Mouse (Mus musculus): Measurements from ENCODE around the gene Rcan3. TPM values are rescaled to one million over a fixed set of nuclear protein-coding genes. Genes with fewer than 3 reads are reported as not detected.

Gene Rcan3
- 10 to 100 TPM; 18.0 to 23.0 TPM for total RNA-seq (2021)
- long read RNA-seq, experiment 1, full-length matches to known transcripts = 2 of 8 reads
- long read RNA-seq, experiment 1, partial matches to known transcripts = 4 of 8 reads
- long read RNA-seq, experiment 1, other reads (novel, unspliced or antisense) = 2 of 8 reads
- long read RNA-seq, experiment 2, full-length matches to known transcripts = 3 of 8 reads
- long read RNA-seq, experiment 2, partial matches to known transcripts = 3 of 8 reads
- long read RNA-seq, experiment 2, other reads (novel, unspliced or antisense) = 2 of 8 reads

DNA sequence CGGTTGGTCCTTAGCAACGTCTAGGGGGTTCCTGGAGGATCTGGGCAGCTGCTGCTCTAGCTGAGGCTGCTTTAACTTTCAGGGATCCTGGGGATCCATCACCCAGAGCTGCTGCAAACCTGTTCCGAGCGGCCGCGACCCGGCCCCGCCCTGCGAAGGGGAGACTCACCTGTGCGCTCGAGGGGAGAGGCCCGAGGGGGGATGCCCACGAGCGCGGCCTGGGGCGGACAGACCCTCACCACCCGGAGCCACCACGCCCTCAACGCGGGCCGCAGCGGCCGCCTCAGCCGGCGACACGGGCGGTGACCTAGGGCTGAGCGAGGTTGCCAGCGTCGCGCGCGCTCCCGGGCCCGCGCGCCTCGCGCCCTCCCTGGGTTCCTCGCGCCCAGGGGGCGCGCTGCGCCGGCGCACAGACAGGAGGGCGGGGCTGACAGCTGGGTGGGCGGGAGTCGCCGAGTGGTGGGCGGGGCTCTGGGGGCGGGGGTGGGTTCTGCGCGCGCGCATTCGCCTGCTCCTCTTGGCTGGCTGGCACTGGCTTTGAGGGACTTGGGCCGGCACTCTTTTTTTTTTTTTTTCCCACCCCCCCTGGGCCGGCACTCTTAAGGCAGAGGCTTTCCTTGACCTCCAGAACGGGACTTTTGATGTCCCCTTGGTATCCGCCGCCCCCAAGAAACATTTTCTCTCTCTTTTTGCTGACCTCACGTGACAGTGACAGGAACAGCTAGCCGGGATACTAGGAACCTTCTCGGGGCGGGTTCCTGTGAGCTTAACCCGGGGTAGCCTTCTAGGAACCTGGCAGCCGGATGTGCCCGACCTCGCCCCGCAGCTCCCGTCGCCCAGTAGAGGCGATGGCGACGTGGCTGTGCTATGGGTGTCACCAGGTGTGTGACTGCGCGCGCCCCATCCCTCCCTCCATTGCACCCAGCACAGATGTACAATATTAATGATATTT is at the start of gene Rcan3:
Gene Rcan3, minus strand, starts transcription at position 411 of the 952 bp plus-strand sequence.
- DNase-seq = peak; percentile 91

DNA sequence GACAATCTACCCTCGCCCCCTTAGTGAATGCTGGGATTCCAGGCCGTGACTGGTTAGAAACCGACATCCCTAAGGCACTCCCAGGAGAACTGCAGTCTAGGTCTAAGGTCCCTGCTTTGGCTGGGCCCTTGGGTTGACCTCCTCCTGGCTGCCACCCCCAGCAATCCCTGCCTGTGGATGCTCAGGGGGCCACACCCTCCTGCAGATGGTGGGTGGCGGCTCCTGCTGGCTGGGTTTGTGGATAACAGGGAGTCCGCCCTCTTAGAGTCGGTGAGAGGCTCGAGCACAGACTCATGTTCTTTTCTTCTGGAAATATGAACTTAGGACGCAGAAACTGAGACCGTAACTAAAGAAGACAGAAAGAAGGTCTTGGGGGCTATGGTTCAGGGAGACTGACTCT is 46.7 kb upstream of the Rcan3 start:
- no peak for DNase-seq

DNA sequence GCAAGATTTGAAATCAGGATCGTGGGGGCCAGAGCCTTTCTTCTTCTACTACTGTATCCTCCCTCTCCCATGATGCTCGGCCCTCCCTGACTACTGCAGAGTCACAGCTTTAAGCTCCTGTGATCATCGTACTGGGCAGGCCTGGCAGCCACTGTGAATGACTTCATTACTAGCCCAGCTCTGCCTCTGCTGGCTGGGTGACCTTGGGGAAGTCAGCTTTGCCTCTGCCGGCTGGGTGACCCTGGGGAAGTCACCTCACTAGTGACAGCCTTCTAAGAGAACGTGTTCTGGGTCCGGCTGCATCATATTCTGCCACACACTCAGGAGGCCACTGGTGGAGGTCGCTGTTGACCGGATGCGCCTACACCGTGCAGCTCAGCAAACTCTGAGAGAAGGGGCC is 44.2 kb upstream of the Rcan3 start:
- peak; percentile 17 for DNase-seq

DNA sequence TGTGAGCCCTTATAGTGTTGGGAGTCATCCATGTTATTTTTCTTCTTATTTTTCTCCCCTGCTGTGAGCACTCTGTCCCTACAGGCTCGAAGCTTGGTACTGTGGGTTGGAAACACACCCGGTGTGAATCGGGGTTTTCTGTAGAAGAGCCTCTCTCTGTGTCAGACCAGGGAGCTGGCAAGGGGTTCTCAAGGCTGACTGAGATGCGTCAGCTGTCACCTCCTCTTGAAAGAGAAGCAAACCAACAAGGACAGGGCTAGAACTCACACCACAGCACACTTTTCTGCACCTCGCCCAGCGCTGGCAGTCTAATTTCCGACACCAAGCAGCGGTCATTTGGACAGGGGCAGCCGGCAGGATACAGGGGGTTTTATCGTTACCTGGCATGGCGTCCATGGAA is 29.8 kb upstream of the Rcan3 start:
- peak; percentile 31 for DNase-seq

DNA sequence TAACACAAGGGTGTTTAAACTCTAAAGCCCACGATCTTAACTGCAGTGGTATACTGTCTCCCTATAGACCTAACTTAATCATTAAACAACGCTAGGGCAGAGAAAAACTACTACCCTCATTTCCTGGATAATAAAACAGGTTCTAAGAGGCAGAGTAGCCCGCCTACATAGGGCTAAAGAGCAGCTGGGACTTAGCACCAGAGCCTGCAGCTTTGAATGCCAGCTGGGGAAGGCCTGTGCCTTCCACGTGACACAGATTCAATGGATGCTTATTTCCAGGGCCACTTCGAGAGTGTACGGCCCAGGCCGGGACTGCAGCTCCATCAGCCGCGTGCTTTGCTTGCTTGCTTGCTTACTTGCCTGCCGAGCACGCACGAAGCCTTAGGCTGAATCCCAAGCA is 19.9 kb upstream of the Rcan3 start:
- DNase-seq = no peak

DNA sequence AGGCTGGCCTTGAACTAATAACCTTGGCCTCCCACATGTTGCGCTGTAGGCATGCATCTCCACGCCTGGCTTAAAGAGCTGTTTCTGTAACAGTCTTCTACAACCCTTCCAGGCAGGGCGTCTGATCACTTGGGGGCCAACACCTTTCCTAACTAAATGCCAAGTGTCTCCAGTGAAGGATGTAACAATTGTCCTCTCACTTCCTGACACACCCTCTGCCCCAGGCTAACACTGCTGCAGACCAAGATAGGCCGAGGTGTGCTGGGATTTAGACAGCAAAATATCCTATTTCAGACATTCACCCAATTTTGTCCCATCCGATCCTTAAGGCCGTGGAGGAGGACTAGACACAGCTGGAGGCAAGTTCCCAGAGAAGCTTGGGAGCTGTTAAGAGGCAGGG is 19.5 kb upstream of the Rcan3 start:
- no peak for DNase-seq

DNA sequence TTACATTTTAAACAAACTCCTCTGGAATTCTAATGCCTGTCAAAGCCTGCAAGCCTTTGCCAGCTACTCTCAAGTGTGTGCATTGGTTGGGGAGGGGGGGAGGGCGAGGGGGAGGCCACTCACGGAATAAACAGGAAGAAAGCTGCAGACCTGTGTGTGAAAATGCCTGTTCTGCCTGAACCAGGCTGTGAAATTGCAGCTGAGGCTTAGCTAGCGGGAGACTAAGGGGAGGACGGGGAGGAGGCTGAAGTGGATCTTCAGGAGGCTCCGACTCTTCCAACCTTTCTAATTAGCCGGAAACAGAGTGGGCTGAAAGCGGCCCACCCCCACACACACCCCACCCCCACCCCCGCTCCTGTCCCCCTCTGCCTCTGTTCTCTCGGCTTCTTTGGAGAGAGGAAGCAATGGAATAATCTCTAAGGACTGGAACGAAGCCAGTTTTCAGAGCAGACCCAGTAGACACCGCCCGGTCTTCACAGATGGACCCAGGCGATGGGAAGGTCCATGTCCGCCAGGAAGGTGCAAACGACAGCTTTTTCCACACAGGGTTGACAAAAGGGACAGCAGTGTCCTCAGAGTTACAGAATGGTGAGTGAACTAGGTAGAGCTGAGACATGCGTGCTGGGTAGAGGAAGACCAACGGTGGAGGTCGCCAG is 17.8 kb upstream of the Rcan3 start:
- DNase-seq = no peak

DNA sequence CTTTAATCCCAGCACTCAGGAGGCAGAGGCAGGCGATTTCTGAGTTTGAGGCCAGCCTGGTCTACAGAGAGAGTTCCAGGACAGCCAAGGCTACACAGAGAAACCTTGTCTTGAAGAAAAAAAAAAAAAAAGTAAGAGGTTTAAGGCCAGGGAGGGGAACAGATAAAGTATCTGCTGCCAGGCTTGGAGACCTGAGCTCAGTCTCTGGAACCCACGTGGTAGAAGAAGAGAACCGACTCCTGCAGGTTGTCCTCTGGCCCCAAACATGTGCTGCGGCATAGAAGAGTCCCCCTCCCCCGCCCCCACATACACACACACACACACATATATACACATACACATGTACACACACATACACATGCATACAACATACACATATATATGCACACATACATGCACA is 8.8 kb upstream of the Rcan3 start:
- DNase-seq = no peak

DNA sequence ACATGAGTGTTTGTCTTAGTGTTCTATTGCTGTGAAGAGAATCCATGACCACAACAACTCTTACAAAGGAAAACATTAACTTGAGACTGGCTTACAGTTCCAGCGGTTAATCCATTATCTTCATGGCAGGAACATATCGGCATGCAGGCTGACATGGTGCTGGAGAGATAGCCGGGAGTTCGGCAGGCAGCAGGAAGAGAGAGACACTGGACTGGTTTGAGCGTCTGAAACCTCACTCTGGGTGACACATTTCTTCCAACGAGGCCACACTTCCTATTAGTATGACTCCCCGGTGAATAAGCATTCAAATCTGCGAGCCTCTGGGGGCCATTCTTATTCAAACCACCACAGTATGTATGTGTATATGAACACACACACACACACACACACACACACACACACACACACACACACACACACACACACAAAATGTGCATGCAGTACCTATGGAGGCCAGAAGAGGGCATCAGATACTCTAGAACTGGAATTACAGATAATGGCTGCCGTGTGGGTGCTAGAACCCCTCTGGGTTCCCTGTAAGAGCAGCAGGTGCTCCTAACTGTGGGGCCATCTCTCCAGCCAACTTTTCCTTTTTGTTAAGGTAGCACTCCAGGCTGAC is 6.4 kb upstream of the Rcan3 start:
- peak; percentile 20 for DNase-seq

DNA sequence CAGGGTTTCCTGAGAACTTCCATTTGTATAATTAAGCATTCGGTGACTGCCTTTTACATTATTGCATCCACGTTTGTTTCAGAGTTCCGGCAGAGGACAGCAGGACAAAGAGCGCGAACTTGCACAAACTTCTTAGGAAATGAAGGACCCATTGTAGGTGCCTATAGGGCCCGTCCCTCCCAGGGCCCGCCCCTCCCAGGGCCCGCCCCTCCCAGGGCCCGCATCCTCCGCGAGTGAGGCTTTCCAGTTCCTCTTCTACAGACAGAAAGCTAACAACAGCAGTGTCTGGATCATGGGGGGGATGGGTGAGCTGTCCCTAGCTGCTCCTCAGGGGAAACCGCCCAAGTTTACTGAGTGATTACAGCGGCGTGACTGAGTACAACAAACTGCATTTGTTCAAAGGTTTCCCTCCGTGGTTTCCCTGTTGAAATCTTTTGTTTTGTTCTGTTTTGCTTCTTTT is 5.6 kb upstream of the Rcan3 start:
- peak; percentile 66 for DNase-seq

DNA sequence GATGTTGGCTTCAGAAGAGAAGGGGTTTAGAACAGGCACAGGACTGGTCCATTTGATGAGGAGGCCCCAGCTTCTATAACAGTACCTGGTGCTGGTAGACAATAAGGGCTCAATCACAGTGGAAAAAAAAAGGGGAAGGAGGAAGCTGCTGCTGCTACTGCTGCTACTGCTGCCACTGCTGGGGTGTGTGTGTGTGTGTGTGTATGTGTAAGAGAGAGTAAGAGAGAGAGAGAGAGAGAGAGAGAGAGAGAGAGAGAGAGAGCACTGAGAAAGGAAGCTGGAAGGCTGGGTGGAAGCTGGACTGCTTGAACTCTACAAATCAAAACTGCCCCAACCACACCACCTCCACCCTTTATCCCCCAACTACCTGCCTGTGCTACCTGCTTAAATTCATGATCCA is 4.3 kb upstream of the Rcan3 start:
- no peak for DNase-seq

DNA sequence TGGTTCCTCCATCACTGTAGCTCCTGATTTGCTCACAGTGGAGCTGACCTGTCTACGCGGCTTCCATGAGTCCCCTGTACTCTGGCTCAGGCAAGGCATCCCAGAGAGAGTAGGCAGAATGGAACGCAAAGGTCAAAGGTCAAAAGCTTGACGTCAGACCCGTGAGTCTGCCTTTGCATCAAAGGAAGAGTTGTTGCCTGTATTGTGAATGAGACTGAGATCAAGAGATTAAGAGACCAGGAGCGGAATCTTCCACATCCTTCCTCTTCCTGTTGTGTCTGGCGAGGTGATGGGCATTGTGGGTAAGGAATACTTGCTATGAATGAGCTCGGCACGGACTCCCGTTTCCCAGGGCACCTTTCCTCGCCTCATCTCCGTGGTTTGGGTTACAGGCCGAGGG is 2.6 kb upstream of the Rcan3 start:
- DNase-seq = peak; percentile 34

DNA sequence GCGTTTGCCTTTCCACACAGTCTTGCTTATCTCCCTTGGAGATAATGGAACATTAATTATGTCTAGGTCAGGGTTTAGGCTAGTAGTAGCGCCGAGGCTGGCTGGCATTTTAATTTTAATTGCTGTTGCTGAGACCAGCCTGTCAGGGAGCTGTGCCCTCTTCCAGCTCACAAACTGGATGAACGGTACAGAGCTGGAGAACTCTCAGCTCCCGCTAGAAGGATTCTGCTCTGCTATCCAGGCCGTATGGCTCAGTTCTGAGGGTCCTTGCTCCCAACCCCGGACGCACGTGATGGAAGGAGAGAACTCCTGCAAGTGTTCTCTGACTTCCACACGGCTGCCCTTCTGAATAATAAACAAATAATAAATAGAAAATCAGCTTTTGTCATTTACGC is 739 bp upstream of the Rcan3 start:
- DNase-seq = no peak

DNA sequence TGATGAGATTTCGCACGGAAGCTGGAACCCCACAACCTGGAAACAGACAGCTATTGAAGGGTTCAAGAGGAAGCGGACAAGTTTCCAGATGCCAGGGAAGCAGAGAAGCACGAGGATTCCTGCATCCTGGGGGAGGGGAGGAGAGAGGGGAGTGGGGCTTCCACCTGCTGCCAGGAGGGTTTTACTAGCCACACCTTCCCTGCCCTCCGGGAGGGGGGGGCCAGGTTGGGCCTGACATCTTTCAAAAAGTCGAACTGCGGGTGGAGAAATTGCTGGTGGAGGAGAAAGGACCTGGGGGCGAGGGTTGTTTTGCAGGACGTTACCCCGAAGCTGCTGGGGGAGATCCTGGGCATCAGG is 589 bp downstream of the Rcan3 start:
- DNase-seq = no peak

DNA sequence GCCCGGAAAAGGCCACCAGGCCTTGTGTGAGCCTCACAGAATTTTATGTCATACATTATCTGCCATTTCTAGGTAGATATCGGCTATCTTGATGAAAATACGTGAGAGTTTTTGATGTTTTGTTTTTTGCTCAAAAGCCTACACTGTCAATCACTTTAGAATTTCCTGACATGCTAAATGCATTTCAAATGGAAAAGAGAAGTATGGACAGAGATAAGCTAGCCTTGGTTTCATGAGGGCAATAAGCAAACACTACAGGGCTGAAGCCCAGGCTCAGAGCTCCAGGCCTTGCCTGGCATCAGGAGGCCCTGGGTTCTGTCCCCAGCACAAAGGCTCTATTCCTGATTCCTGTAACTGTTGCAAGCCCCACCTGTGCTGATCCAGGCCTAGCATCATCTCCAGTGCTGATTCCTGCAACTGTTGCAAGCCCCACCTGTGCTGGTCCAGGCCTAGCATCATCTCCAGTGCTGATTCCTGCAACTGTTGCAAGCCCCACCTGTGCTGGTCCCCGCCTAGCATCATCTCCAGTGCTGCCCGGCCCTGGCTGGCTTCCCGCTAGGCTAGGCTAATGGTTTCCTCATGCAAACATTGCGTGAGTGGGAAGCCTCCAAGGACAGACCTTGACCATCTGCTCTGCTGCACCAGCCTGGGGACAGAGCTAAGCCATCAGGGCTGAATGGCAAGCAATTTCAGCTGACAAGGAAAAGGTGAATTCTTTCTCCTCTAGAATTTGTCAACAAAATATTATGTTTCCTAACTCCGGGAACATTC is 3.5 kb downstream of the Rcan3 start:
- DNase-seq = peak; percentile 30

DNA sequence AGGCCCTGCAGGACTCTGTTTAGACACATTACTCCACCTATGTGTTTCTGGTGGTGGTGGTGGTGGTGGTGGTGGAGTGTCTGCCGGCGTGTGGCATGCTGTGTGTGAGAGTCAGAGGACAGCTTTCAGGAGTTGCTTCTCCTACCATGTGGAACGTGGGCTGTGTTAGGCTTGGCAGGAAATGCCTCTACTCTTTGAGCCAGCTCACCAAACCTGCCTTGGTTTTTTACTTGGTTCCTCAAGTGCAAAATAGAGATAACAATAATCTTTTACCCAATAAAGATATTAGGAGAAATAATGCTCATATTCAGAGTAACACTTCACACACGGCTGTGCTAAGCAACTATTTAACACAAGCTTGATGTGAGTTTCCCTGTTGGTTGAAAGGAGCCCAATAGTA is 4.3 kb downstream of the Rcan3 start:
- no peak for DNase-seq

DNA sequence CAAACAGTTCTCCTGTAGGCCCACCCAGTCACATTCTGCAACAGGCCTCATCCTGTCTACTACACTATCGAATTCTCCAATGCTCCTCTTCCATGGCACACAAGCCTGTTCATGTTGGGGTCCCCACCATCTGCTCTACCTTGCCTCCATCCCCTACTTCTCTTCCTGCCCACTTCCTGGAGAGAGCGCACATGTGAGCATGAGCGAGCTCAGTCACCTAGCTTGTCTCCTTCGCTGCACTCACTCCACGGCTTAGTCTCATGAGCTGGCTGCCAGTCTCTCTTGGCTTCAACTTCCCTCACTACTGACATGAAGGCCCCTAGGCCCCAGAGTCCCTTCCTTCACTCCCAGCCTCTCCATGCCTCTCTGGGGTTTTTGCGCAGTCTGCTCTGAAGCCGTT is 7.1 kb downstream of the Rcan3 start:
- DNase-seq = no peak

DNA sequence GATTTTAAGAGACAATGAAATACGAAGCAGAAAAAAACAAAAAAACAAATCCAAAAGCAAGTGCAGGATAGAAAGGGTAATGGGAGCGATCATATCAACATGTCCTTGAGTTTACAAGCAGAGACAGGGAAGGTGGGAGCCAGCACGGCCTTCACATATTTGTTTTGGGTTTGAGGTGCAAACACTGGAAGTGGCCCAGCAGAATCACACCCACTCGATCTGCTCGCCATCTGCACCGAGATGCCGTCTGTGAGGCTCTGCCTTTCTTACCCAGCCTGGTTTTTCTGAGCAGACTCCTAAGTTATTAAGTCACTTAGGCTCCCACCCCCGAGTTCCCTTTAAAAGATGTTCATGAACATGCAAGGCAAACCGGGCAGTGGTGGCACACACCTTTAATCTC is 8.0 kb downstream of the Rcan3 start:
- no peak for DNase-seq

DNA sequence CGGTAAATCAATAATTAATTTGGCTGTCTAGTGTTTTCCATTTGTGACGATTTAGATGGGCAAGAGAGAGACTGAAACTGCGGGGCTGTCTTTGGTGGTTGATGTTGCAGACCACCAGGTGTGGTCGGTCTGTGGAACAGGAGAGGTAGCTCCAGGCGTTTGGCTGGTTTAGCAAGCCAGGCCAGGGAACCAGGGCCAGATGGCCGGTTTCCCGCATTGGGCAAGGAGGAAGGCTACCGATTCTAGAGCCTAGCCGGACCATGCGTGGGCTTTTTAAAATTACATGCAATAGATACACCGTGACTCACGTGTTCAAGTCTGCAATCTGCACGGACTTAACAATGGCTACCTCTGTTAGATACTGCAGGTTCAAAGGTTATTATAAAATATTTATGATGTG is 12.7 kb downstream of the Rcan3 start:
- DNase-seq = no peak

DNA sequence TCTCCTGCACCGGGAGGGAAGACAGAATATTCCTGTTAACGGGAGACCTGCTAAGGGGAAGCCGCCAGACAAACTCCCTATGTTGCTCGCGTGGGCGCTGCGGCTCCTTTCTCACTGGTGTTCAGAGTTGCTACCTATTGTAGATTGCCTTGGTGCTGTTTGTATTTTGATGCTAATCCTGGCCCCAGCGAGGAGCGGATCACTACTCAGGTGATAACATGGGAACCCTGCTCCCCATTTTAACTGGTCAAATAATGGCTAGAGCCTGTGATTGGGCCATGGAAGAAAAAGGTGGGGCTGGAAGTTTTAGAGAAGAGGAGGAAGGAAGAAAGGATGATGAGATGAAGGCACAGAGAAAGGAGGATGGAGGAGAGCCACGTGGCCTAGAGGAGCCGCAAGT is 13.2 kb downstream of the Rcan3 start:
- no peak for DNase-seq

DNA sequence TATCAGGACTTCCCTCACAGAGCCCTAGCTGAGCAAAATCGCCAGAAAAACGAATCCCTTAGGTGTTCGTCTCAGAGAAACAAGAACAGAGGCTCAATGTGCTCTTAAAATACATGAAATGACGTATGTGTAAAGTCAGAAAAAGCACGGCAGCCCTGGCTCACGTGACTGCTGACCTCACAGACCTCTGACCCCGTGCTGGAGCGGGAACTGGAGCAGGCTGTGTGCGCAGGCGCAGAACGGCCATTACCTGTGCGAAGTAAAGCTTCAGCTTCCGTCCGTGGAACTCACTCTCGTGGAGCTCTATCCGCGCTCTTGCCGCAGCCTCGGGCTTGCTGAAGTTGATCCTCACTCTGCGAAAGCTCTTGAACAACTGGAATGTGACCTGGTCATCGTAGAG is 13.7 kb downstream of the Rcan3 start:
- DNase-seq = no peak

DNA sequence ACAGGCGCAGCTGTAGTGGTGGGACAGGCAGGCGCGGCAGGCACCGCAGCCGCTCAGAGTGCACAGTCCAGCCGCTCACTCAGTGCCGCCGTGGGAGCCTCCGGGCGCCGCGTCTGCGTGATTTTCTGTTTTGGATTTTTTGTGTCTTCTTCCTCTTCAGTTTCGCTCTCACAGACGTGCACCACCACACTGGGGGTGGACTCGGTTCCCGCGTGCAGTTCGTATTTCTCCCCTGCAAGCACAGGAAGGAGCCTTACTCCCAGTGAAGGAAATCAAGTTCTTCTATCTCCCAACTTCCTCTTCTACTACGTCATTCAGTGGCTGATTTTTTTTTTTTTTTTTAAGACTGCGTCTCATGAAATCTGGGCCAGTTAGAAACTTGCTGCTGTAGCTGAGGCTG is 17.3 kb downstream of the Rcan3 start:
- DNase-seq = no peak

Data from adrenal gland, postnatal 10 days (tissue).